Mouse (Mus musculus) hindbrain, postnatal 0 days (tissue): ENCODE data around the gene Tbc1d5. TPM values are rescaled to one million over a fixed set of nuclear protein-coding genes. Genes with fewer than 3 reads are reported as not detected.

Experiments used
- ATAC-seq: fragments of 200-750 bp; cut with Nextera tagmentation; 2 replicates; pipeline ENCODE4 v1.8.0; 2017; ENCODE audit warnings: mild to moderate bottlenecking, moderate TSS enrichment, moderate library complexity
- DNase-seq: peaks from one replicate; pipeline ENCODE4 v3.0.0-alpha.2; 2015; ENCODE audit warnings: low spot score
- H3K27ac ChIP-seq: fragments of 300-500 bp; sonication (generic); 2 replicates; pipeline ENCODE4 v1.5.1; 2014; ENCODE audit warnings: mild to moderate bottlenecking
- H3K27me3 ChIP-seq: fragments of 300-500 bp; sonication (generic); 2 replicates; pipeline ENCODE4 v1.6.1; 2014; ENCODE audit warnings: low read length, mixed read lengths; ENCODE audit not compliant: insufficient read depth
- H3K36me3 ChIP-seq: fragments of 300-500 bp; sonication (generic); 2 replicates; pipeline ENCODE4 v1.6.1; 2014; ENCODE audit warnings: low read length, mixed read lengths; ENCODE audit not compliant: insufficient read depth
- H3K4me1 ChIP-seq: fragments of 300-500 bp; sonication (generic); 2 replicates; pipeline ENCODE4 v1.6.1; 2014; ENCODE audit warnings: antibody characterized with exemption, low read length, mixed read lengths; ENCODE audit not compliant: insufficient read depth
- H3K4me2 ChIP-seq: fragments of 300-500 bp; sonication (generic); 2 replicates; pipeline ENCODE4 v1.6.1; 2014; ENCODE audit warnings: low read depth, mild to moderate bottlenecking, low read length, moderate library complexity, mixed read lengths
- H3K4me3 ChIP-seq: fragments of 300-500 bp; sonication (generic); 2 replicates; pipeline ENCODE4 v1.5.1; 2014; ENCODE audit warnings: low read length
- H3K9ac ChIP-seq: fragments of 300-500 bp; sonication (generic); replicated peaks from 2 replicates; pipeline ENCODE4 v1.6.1; 2014; ENCODE audit warnings: mild to moderate bottlenecking, low read length, moderate library complexity, mixed read lengths
- H3K9me3 ChIP-seq: fragments of 300-500 bp; sonication (generic); 2 replicates; pipeline ENCODE4 v1.6.1; 2016; ENCODE audit warnings: low read length, mixed read lengths
- CTCF ChIP-seq: IDR thresholded peaks from 2 replicates; pipeline ENCODE4 v1.5.1; 2016; ENCODE audit warnings: antibody characterized with exemption, control low read depth, low read depth
- WGBS: fragments of 180-500 bp; shearing (Covaris S2); extraction: QIAGEN DNeasy Blood & Tissue Kit; methylation state at CpG from one replicate; pipeline ENCODE4 v1.1.7; 2014; 5-methylcytosine and 5-hydroxymethylcytosine counted together
- polyA plus RNA-seq: library from polyadenylated mRNA; unstranded; fragments of >200 nt; fragmentation: Nextera tagmentation; extraction: Ambion mirVana; gene quantifications from 2 replicates; pipeline ENCODE4 v1.2.1, GENCODE M21; 2015
- total RNA-seq: library from RNA; depleted of rRNA; stranded (reverse); fragments of >200 nt; gene quantifications from 2 replicates; pipeline ENCODE4 v1.2.3, GENCODE M21; 2014

The Tbc1d5 gene
- total and polyA plus RNA-seq, 2 experiments from 2014 or later, result 6.3 to 16.4 TPM

DNA sequence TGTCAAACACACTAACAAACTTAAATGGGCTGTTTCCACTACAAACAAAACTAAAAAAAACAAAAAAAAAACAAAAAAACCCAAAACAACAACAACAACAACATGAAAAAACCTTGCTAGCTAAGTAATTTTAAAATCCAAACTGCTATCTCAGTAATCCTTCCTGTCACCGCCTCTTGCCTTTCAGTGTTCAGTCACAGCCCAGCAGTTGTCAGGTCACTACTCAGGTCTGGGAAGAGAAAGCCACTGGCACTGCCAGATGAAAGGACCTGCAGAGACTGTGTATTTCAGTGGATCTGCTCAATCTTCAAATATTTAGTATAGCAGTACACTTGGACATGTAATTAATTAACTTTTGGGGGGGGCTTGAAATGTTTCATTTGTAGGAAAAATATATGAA lies 272.5 kb downstream of the Tbc1d5 start:
- no peaks in the 10 kb centered on the region for H3K27me3 ChIP-seq
- ATAC-seq (no peak), DNase-seq (no peak)
- H3K36me3 ChIP-seq, result no peaks in the 10 kb centered on the region
- no peak overlapping the region for H3K9ac ChIP-seq
- H3K4me3 ChIP-seq, result no peak overlapping the region
- no peak for TF ChIP-seq CTCF
- WGBS, result 37% methylated on average over 1 of the region's 1 CpGs
- no peaks in the 10 kb centered on the region for H3K9me3 ChIP-seq
- H3K4me2 ChIP-seq, result no peak overlapping the region
- no peak overlapping the region for H3K27ac ChIP-seq
- no peaks in the 10 kb centered on the region for H3K4me1 ChIP-seq

DNA sequence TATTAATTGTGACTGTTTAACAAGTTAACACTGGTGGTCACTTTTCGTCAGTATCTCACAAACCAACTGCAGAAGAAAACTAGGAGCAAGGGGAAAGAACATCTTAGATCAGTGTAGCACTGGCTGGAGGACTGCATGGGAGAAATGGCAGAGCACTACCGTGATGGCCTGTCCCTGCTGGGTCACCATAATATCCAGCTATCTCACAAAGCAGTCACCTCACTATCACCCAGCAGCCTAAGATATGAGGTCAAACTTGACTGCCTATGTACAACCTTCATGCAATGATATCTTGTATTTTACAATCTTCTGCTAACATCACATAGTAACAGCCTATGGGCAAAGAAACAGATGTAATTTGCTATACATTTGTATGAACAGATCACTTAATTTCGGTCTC lies 274.7 kb downstream of the Tbc1d5 start:
- 81% methylated on average over 3 of the region's 3 CpGs for WGBS
- ATAC-seq, result no peak
- Histone ChIP-seq H3K4me2 (no peak overlapping the region), H3K27me3 (no peaks in the 10 kb centered on the region), H3K4me3 (no peak overlapping the region), H3K9me3 (no peaks in the 10 kb centered on the region), H3K27ac (no peak overlapping the region), H3K4me1 (no peaks in the 10 kb centered on the region), H3K36me3 (no peaks in the 10 kb centered on the region), H3K9ac (no peak overlapping the region)
- no peak for TF ChIP-seq CTCF
- DNase-seq, result no peak

DNA sequence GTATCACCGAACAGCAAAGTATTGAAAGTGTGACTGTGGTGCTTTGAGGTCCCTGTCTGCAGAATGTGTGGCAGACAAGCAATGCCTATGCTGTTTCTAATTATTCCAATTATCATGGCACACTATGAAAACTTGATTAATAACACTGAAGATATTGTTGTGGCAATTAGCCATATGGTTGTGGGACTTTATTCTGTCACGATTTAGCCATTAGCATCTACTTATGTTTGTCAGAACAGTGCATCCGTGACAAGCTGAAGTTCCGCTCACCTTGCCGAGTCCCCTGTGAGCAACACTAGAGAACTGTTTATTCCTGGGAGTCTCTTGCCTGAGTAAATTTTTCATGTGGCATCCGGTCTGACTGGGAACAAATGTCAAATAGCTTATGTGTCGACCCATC lies 281.3 kb downstream of the Tbc1d5 start:
- Histone ChIP-seq H3K27me3 (no peaks in the 10 kb centered on the region), H3K9ac (no peak overlapping the region), H3K4me2 (no peak overlapping the region), H3K27ac (no peak overlapping the region), H3K36me3 (no peaks in the 10 kb centered on the region), H3K9me3 (no peaks in the 10 kb centered on the region), H3K4me3 (no peak overlapping the region), H3K4me1 (no peaks in the 10 kb centered on the region)
- 73% methylated on average over 7 of the region's 7 CpGs for WGBS
- ATAC-seq (no peak), DNase-seq (no peak)
- TF ChIP-seq CTCF, result no peak

DNA sequence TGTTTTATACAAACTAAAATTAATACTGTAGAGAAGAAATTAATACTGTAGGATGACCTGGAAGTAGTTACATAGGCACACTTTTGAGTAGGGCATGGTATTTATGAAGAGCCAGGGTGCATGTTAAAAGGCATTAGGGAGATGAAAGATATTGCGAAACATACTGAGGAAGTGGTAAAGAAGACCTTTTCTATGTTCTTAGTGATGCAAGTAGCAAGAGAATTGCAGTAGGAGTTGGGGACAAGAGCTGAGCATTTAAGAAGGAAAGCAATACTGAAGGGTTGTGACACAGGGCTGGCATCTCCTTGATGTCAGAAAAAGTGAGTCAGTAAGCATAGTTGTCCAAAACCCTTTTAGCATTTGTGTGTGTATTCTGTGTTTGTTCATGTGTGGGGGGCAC lies 289.7 kb downstream of the Tbc1d5 start:
- WGBS, result 98% methylated on average over 1 of the region's 1 CpGs
- Histone ChIP-seq H3K36me3 (no peaks in the 10 kb centered on the region), H3K4me2 (no peak overlapping the region), H3K9ac (no peak overlapping the region), H3K9me3 (no peaks in the 10 kb centered on the region), H3K4me1 (no peaks in the 10 kb centered on the region), H3K27me3 (no peaks in the 10 kb centered on the region), H3K27ac (no peak overlapping the region), H3K4me3 (no peak overlapping the region)
- no peak for TF ChIP-seq CTCF
- no peak for ATAC-seq
- no peak for DNase-seq

DNA sequence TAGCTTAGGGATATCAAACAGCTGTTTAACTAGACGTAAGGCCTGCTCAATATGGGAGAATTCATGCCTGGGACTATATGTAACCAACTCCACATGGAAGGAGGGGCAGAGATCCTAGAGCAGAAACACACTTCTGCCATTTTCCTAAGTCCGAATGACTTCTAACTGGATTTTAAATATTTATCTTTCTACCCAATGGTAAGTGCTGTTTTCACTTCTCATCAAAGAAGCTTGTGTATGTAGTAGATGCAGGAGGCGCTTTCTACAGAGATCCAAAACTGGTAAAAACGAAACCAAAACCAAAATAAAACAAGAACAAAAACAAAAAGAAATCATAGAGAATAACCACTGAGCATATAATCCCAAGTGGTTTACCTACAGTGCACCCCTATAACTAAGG lies 299.2 kb downstream of the Tbc1d5 start:
- no peak for ATAC-seq
- Histone ChIP-seq H3K36me3 (no peaks in the 10 kb centered on the region), H3K27me3 (no peaks in the 10 kb centered on the region), H3K4me2 (no peak overlapping the region), H3K4me1 (no peaks in the 10 kb centered on the region), H3K4me3 (no peak overlapping the region), H3K9ac (no peak overlapping the region), H3K27ac (no peak overlapping the region), H3K9me3 (no peaks in the 10 kb centered on the region)
- no peak for DNase-seq
- TF ChIP-seq CTCF, result no peak
- whole genome bisulfite sequencing, result 94% methylated on average over 4 of the region's 4 CpGs

DNA sequence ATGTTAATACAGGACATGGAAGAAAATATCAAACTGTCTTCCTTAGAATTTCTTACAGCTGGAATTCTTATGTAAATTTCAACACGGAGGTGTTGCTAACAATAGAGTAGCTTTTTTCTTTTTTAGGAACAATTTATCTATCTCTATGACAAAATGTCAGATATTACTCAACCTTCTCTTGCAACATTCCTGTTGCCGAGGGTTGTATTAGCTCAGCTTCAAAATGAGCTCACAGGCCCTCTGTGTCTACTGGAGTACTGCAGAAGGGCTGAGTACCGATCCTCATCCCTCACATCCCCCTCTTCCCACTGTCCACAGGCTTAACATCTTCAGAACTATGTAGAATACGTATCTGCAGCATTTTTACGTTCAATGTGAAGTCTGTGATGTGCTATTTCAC lies 302.7 kb downstream of the Tbc1d5 start:
- no peaks in the 10 kb centered on the region for H3K9me3 ChIP-seq
- H3K4me3 ChIP-seq, result no peak overlapping the region
- no peak for DNase-seq
- H3K9ac ChIP-seq, result no peak overlapping the region
- no peak for ATAC-seq
- no peaks in the 10 kb centered on the region for H3K4me1 ChIP-seq
- 79% methylated on average over 5 of the region's 5 CpGs for WGBS
- H3K27me3 ChIP-seq, result no peaks in the 10 kb centered on the region
- H3K27ac ChIP-seq, result no peak overlapping the region
- no peaks in the 10 kb centered on the region for H3K36me3 ChIP-seq
- no peak overlapping the region for H3K4me2 ChIP-seq
- TF ChIP-seq CTCF, result no peak

DNA sequence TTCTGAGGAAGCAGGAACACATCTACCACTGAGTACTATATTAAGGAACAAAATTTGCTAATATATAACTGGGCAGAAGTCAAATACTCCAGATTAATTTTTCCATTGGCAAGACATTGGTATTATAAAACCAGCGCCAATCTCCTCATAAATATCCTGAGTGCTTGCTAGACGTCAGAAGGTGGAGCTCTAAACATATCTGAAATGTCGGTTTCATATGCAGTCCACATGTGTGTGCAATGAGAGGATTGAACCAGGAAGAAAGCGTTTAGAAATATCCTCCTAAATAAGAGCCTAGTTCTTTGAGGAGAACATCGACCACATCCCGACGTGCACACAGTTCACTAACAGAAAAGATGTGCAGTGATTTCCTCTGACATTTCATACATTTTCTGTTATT lies 305.1 kb downstream of the Tbc1d5 start:
- Histone ChIP-seq H3K4me1 (no peaks in the 10 kb centered on the region), H3K4me3 (no peak overlapping the region), H3K27ac (no peak overlapping the region), H3K4me2 (no peak overlapping the region), H3K27me3 (no peaks in the 10 kb centered on the region), H3K36me3 (no peaks in the 10 kb centered on the region), H3K9me3 (no peaks in the 10 kb centered on the region), H3K9ac (no peak overlapping the region)
- DNase-seq, result peak; percentile 57
- WGBS, result 52% methylated on average over 7 of the region's 7 CpGs
- ATAC-seq, result no peak
- peak; percentile 54 for TF ChIP-seq CTCF

DNA sequence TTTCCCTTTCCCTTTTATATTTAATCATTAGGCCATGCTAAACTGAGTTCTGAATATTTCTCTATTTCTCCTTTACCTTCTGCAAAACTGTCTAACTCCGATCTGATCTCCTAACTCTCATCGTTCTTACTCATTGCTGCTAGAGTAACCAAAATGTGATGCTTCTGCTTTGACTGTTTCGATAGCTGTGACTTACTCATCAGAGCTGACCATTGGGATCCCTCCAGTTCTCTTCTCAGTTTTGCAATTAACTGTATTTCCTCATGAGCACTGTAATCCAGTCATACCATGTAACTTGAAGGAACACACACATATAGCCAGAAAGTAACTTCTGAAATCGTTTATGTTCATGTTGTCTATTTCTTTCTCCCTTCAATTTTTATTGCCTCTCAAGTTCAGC lies 306.6 kb downstream of the Tbc1d5 start:
- 93% methylated on average over 4 of the region's 4 CpGs for WGBS

More for the DNA sequence above, 306.6 kb downstream of the Tbc1d5 start:
- Histone ChIP-seq H3K9ac (no peak overlapping the region), H3K27ac (no peak overlapping the region), H3K9me3 (no peaks in the 10 kb centered on the region), H3K36me3 (no peaks in the 10 kb centered on the region), H3K4me1 (no peaks in the 10 kb centered on the region), H3K27me3 (no peaks in the 10 kb centered on the region), H3K4me3 (no peak overlapping the region), H3K4me2 (no peak overlapping the region)
- TF ChIP-seq CTCF, result no peak
- ATAC-seq (no peak), DNase-seq (no peak)
